Mouse (Mus musculus) kidney, postnatal 10 days (tissue): ENCODE results near the gene Ly6g6c.
"Not testable (repeated sequence)": the region's sequence is repeated elsewhere in the genome, so short reads cannot be mapped to it uniquely, and the experiment has no call there.

ENCODE experiments used
- DNase-seq: peaks from one replicate; pipeline ENCODE4 v3.0.0; 2021; ENCODE audit warnings: mixed read lengths

The Ly6g6c gene

DNA sequence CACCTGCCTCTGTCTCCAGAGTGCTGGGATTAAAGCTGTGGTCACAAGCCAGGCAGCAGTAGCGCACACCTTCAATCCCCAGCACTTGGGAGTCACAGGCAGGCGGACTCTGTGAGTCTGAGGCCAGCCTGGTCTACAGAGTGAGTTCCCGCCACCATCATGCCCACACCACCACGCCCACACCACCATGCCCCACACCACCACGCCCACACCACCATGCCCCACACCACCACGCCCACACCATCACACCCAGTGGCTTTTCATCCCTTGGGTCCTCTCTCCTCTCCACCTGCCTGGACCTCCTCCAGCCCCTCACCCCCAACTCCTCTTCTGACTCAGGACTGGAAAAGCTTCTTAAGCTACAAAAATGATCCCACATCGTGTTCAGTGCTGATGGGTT, 33.3 kb upstream of the Ly6g6c start:
- DNase-seq, result peak; percentile 8

GRCm38 (mm10) chr17:35032323-35032870, 32.8 kb upstream of the Ly6g6c start:
- no peak for DNase-seq

- DNase-seq, result not testable (repeated sequence)
These were observed 31.5 kb upstream of the Ly6g6c start for GRCm38 (mm10) chr17:35033703-35034102.

DNA sequence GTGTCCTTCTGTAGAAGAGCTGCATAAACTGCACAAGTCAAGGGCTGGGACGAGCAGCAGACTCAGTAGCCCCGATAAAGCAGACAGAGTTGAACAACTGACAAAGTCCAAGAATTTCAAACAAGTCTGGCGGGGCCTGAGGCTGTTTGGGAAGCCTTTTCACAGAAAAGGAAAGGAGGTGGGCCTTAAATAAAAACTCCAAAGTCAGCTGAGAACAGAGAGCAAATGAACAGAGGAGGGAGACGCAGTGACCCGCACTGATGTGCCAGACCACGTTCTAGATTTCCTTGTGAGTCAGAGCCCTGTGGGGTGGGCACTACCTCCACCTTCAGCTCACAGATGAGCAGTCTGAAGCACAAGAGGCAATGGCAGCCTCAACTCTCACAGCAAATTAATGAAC, 30.3 kb upstream of the Ly6g6c start:
- DNase-seq, result no peak

GRCm38 (mm10) chr17:35039121-35039873, 25.9 kb upstream of the Ly6g6c start:
- no peak for DNase-seq

DNA sequence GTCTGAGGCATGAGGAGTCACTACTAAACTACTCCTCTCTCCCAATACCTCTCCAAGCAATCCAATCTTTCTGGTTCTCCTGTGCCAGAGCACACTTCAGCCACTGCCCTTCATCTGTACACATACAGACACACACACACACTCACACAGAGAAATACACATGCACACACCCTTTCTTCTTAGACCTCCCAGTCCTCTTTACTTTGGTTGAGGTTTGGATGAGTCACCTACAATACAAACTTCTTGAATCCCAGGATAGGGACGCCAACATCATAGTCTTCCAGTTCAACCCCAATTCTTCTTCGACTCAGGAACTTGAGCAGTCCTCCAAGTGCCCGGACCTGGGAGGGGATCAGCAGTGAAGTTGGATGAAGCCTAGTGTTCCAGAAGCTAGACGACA, 21.4 kb upstream of the Ly6g6c start:
- no peak for DNase-seq

- DNase-seq, result no peak
These were observed 20.0 kb upstream of the Ly6g6c start for GRCm38 (mm10) chr17:35044904-35045806.

- DNase-seq, result no peak
These were observed 19.1 kb upstream of the Ly6g6c start for GRCm38 (mm10) chr17:35045807-35046680.

- DNase-seq, result peak; percentile 99
These were observed 18.3 kb upstream of the Ly6g6c start, which contains the start of gene Msh5 for GRCm38 (mm10) chr17:35046681-35047455. Gene Msh5, minus strand, starts transcription at chr17:35046745.

- peak; percentile 41 for DNase-seq
These were observed 17.5 kb upstream of the Ly6g6c start for GRCm38 (mm10) chr17:35047688-35048087.

DNA sequence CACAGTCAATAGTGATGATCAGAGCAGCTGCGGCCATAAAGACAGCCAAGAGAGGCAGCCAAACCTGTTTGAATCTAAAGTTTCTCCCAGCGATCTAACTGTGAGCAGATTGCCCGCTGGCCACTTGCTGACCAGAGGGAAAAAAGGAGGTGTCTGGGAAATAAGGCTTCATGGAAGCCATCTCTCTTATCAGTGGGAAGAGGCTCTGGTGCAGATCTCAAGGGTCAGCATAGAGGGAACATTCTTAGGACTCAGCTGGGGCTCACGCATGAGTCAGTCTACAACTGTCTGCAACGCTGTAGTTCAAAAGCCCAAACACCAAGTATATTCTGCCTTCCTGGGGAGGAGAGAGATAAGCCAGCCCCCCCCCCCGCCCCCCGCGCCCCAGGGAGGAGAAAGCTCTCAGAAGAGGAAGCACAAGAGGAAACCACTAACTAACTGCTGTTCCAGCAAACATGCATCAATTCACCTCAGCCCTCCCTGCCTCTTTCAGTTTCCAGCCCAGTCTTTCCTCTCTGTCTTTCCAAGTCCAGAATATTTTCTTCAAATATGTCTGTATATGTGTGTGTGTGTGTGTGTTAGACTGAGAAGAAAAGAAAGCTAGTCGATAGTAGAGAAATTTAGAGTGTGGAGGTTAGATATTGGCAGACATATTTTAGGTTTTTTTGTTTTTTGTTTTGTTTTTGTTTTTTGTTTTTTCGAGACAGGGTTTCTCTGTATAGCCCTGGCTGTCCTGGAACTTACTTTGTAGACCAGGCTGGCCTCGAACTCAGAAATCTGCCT, 16.8 kb upstream of the Ly6g6c start:
- DNase-seq, result peak; percentile 43

DNA sequence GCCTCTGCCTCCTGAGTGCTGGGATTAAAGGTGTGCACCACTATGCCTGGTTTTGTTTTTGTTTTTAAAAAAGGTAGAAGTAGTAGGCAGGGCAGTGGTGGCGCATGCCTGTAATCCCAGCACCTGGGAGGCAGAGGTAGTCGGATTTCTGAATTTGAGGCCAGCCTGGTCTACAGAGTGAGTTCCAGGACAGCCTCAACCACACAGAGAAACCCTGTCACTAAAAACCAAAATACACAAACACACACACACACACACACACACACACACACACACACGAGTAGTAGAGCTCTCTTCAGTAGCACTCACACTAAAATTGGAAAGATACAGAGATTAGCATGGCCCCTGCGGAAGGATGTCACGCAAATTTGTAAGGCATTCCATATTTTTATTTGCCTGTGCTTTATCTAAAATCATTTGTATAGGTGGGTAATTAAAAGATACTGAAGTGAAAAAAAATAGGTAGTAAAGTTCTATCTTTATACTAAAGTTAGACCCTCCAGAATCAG, 16.2 kb upstream of the Ly6g6c start:
- DNase-seq, result no peak

GRCm38 (mm10) chr17:35049561-35050016, 15.6 kb upstream of the Ly6g6c start, which contains the start of gene Clic1:
Gene Clic1, plus strand, starts transcription at chr17:35049966.
- peak; percentile 82 for DNase-seq

DNA sequence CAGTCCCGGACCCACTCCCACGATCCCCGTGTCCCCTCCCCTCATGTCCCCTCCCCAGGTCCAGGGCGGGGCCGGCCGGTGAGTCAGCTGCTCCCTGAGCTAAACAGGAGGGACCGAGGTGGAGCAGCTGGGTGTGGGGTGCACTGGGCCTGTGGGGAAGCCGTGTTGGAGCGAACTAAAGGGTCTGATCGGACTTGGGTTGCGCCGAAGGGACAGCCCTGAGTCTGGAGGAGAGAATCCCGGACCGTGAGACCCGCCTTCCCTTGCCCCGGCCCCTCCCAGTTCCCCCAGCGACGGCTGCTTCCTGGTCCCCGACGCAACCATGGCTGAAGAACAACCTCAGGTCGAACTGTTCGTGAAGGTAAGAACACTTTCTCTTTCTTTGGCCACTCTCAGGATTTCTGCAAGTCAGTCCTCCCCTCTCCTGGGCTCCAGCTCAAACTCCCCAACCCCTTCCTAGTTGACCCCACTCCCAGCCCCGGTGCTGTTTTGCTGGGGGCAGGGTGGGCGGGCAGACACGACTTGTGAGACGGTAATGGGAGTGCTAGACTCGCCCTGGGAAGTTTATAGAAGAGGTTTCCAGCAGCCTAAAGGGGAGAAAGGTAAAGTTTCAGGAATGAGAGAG, 14.9 kb upstream of the Ly6g6c start:
- DNase-seq, result peak; percentile 90

DNA sequence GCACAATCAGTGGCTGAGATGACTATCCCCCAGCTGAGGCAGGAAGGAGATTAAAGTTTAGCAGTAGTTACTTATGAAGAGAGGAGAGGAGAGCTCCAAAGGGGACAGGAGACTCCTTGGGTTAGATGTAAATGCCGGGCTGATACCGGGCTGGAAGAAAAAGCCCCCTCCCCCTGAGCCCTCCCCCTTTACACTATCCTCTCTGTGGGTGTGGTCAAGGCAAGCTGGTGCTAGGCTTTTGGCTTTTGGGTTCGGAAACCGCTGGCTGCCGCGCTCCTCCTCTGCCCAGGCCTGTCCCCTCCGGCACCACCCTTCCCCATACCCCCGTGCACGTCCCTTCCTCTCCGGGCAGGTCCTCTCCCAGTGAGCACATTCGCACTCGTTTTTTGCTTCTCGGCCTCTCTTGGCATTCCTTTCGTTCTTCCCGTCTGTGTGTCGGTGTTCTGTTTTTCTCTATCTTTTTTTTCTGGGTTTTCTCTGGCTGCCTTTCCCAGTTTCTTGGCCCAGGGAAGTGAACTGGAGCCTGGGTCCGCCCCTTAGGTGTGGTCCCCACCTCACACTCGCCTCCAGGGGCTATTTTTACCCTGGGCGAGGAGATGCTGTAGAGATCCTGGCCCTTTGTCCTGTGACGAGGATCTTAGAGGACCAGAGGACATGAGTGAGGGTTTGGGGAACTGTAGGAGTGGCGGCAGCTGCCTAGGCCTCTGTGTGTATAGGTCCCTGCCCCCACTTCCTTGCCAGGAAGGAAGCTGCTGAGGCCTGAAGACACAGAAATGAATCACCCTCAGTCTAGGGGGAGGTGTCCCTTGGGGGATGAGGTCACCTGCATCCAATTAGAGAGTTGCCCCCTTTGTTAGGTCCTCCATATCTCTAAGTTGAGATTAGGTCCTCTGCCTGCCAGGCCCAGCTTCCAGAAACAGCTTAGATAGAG, 13.8 kb upstream of the Ly6g6c start:
- peak; percentile 86 for DNase-seq

DNA sequence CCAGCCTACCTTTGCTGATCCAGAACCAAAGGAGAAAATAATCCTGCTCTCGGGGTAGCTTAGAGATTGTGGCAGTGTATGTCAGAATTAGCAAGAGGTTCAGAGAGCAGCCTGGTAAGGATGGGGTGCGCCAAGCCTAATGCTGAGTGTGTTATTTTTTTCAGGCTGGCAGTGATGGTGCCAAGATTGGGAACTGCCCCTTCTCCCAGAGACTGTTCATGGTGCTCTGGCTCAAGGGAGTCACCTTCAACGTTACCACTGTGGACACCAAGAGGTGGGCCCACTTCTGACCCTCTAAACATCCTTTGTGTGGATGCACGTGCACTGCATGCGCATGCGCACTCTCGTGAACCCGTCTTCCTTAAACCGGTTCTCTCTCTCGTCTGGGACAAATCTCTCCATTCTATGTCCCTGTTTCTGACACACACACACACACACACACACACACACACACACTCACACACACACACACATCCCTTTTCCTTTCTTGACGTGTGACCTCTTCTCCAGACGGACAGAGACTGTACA, 12.9 kb upstream of the Ly6g6c start:
- no peak for DNase-seq

- DNase-seq, result peak; percentile 38
These were observed 9.3 kb upstream of the Ly6g6c start for GRCm38 (mm10) chr17:35055691-35056495.

DNA sequence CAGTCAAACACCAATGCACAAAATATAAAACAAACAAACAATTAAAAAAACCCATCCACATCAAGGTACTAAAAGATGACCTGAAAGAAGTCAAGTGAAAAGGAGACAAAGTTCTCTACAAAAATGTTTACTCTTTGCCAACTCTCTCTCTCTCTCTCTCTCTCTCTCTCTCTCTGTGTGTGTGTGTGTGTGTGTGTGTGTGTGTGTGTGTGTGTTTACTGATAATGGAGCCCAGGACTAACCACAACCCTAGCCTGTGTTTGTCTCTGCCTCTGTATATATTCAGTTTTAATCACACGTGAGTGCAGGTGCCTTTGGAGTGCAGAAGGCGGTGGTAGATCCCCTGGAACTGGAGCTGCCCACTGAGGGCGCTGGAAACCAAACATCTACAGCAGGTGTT, 8.1 kb upstream of the Ly6g6c start:
- no peak for DNase-seq
